Mouse (Mus musculus): ENCODE results near the gene Brwd3. TPM values are rescaled to one million over a fixed set of nuclear protein-coding genes. Genes with fewer than 3 reads are reported as not detected.

The Brwd3 gene
- 10.3 and 11.8 TPM in 2 replicates for total RNA-seq (2021)
- long read RNA-seq, experiment 1: 0 reads
- long read RNA-seq, experiment 2: 0 reads

- DNase-seq: peak; percentile 89
Observed at GRCm38 (mm10) chrX:108834090-108834774, at the start of gene Brwd3. Gene Brwd3 (minus strand): TSS chrX:108834372.

- no peak for DNase-seq
Observed at GRCm38 (mm10) chrX:108862632-108863031, 28.5 kb upstream of the Brwd3 start.

DNA sequence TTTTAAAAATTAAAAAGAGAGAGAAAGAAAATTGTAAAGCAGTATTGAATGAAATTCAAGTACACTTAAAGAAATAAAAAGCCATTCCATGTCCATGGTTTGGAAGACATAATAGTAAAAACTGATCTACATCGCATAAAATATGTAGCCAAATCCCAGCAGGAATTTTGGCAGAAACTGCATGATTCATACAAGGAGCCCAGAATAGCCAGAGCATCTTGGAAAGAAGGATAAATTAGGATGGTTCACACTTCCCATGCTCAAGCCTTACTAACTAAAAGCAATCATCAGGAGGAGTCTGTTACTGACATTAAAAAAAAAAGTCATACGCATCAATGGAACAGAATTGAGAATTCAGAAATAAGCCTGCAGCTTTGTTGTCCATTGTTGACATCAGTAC is 8.5 kb upstream of the Brwd3 start:
- no peak for DNase-seq

DNA sequence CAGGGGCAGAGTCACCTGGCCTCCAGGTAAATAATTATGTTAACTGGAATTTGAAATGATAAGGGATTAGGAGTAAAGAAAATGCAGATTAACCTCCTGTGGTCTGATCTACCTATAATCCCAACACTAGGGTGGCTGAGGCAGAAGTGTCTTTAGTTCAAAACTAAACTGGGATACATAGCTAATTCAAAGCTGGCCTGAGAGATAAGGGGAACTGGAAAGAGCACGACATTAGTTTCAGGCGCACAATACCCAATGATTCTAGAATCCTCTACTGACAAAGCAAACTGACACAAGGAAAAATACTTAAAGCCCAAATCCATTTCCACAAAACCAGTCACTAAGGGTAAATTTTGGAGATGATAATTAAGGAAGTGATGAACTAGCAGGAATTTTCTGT is 2.2 kb upstream of the Brwd3 start:
- no peak for DNase-seq

DNA sequence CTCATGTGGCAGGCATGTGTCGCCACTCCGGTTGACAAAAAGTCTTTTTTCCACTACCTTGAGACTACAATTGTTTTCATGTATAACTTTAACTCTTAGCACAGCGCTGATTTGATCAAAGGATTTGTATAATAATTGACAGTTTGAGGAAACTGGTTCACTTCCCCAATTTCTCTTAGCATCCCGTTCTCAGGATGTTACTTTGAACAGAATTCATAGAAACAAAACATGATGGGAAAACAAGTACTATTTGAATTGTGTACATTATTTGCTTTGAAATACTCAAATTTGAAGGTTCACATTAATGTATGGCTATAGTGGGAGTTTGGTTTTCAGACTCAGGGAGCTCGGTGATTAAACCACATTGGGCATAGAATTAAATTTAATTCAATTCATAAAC is 1.1 kb upstream of the Brwd3 start:
- no peak for DNase-seq

GRCm38 (mm10) chrX:108833381-108834020 is 671 bp downstream of the Brwd3 start:
- peak; percentile 21 for DNase-seq

DNA sequence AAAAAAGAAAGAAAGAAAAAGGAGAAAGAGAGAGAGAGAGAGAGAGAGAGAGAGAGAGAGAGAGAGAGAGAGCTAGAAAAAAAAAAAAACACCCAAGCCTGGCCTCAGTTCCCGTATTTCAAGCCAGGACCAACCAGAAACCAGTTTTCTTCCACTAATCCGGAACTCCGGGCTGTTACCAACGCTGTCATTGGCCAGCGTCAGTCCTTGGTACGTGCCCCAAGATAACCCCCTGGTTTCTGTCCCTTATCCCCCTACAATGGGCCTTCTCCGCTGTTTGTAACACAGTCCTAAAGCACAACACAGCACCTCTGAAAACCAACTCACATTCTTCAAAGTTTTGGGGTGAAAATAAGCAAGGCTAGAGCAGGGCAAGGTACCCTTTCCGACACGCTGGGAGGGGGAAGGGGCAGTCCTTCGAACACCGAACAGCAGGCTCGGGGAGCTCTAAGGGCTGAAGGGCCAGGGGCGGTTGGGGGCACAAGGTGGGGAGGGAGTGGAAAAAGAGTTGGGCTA is 1.4 kb downstream of the Brwd3 start:
- peak; percentile 86 for DNase-seq

DNA sequence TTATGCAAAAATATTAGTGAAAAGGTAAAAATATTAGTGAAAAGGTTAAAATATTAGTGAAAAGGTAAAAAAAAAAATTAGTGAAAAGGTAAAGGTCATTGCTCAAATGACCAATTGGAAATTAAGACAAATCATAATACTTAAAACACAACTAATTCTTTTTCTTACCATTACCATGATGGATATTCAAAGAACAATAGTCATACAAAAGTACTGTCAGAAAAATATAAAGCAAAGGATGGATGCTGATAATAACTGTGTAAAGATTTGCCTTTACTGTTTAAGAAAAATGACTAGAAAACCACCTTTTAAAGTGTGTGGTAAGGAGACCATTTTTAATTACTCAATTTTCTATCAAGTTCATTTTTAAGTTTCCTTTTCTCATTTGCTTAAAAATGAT is 2.9 kb downstream of the Brwd3 start:
- DNase-seq: no peak

GRCm38 (mm10) chrX:108828111-108828510 is 6.1 kb downstream of the Brwd3 start:
- DNase-seq: no peak

- DNase-seq: no peak
Observed at GRCm38 (mm10) chrX:108797268-108797667, 36.9 kb downstream of the Brwd3 start.

DNA sequence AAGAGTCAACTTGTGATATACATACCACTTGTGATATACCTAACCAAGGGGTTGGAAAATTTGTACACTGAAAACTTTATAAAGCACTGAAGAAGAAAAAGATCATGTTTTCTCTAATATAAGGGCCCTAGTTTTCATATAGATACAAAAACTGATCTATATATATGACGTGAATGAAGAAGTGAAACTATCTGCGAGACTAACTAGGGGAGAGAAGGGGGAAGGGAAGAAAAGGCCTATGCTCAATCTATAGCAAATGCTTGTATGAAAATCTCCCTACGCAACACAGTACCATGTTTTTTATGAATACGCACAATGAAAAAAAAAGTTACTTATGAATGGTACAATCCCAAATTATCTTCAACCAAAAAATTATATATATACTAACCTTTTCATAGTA is 50.4 kb downstream of the Brwd3 start:
- DNase-seq: no peak

- no peak for DNase-seq
Observed at GRCm38 (mm10) chrX:108731755-108732154, 102.4 kb downstream of the Brwd3 start.

- no peak for DNase-seq
Observed at GRCm38 (mm10) chrX:108729564-108729963, 104.6 kb downstream of the Brwd3 start.

DNA sequence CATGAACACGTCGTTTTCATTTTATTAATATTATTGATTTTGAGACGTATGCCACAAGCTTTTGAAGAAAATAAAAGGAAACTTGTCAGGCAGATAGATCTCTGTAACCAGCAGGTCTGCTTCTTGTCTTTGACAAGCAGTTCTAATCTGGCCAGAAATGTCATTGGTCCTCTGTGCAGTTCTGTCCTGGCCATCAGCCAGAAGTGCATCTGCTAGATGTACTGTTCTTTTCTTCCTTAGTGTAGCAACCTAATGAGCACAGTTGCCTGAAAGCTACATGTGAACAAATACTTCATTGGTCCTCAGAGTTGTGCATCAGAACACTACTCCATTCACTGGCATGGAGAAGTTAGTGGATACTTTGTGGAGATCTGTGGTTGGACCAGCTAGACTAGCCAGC is 105.1 kb downstream of the Brwd3 start:
- no peak for DNase-seq

- no peak for DNase-seq
Observed at GRCm38 (mm10) chrX:108728334-108728733, 105.8 kb downstream of the Brwd3 start.

DNA sequence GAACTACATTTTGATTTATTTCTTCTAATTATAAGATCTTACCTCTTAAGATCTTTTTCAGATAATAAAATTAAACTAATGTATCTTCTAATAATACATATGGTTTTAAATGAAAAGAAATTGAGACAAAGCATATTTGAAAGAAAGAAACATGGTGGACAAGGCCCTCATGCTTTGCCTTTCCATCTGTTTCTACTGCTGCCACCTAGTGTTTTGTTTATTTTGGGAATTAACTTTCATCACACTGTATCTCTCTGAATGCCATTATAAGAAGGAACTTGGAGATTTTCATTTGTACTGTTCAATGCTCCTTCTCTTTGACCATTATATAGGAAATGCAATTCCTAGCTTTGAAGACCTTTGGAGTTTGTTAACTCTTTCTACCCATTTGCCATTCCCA is 109.9 kb downstream of the Brwd3 start:
- DNase-seq: no peak

DNA sequence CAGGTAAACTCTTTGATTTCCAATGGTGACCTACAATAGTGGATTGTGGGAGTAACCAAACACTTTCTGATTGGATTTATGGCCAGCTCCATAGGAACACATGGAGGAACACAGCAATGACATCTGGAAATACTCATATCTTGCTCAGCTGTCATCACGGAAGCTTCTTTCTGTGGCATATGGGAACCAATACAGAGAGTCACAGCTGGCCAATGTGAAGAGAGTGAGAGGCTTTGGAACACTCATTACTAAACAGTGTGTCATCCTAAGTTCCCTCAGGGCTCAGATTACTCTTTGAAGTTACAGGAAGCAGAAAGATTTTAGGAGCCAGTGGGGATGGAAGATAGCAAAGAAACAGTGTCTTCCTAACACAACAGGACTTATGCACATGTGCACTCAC is 111.7 kb downstream of the Brwd3 start:
- DNase-seq: no peak

- DNase-seq: no peak
Observed at GRCm38 (mm10) chrX:108704312-108704711, 129.9 kb downstream of the Brwd3 start.

Other genes starting within 250 kb of the Brwd3 start
- gene Gm379, start 169.5 kb downstream of the Brwd3 start, total RNA-seq (2021): not detected in 2 replicates
- gene Hmgn5, start 179.0 kb upstream of the Brwd3 start, total RNA-seq (2021): 19.9 and 22.8 TPM in 2 replicates

Measured in adrenal gland, postnatal 14 days (tissue).